Mouse (Mus musculus) ovary, postnatal 36 days (tissue): ENCODE measurements at regions not wholly inside any gene's neighbourhood (a gene's known extent, or its start where the extent isn't known, plus 50 kb on each side); places are given as distances from the start of the nearest gene placed in this dataset.

Experiments
- DNase-seq: peaks from one replicate; pipeline ENCODE4 v3.0.0; 2022; ENCODE audit warnings: low spot score, mixed read lengths

DNA sequence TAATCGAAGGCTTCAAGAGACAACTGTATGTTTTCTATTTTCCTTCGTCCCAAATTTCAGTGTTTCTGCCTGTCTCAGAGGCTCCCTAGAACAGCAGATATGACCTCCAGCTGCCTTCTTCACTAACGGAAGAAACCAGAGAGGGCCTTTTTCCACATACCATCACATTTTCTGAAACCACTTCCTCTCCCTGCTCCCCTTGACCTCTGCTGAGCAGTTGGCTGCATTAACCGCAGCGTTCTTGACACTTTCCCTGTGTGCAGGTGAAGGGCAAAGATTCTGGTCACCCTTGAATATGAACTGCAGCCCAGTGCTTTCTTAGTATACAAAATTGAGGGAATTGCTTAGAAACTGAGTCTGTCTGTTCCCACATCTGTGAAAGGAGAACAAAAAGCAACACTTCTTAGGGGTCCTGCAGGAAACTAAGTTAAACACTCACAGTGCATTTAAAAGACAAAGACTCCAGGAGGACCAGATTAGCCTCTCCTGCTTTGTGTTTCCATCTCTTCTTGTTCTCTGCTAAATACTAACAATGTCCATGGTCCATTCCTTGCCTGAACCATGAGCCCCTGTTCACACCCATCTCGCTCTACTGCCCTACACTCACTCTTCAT is 98.4 kb downstream of the Akap11 start:
- DNase-seq: no peak

DNA sequence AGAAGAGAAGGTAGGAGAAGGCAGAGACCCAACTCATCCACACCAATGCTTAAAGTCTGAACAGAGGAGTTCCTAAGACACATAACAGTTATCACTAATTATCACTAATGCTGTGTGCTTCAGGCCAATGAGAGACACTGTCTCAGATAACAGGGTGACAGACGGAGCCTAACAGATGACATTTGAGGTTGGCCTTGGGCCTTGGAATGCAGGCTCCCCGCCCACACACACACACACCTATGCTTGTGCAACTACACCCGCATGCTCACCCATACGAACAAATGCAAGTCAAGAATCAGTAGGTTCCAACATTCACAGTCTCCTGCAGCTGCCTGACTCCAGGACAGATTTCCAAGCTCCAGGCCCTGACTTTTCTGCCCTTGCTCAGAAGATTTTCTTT is 100.0 kb downstream of the Akap11 start:
- DNase-seq: no peak

DNA sequence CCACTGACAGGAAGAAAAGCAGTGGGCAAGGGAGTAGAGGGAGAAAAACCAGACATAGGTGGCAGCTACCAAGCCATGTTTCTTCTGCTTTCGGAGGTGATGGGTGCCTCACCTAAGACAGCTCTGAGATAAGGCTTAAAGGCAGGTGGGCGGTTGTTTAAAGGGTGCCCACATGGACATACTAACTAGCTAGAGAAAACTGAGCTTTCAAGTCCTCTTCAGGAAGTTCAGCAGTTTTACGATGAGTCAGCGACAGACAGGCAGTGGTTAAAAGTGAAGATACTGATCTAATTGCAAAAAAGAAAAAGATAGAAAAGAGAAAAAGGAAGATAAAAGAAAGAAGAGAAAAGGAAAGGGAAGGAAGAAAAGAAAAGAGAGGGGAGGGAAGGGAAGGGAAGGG is 100.6 kb downstream of the Akap11 start:
- no peak for DNase-seq

DNA sequence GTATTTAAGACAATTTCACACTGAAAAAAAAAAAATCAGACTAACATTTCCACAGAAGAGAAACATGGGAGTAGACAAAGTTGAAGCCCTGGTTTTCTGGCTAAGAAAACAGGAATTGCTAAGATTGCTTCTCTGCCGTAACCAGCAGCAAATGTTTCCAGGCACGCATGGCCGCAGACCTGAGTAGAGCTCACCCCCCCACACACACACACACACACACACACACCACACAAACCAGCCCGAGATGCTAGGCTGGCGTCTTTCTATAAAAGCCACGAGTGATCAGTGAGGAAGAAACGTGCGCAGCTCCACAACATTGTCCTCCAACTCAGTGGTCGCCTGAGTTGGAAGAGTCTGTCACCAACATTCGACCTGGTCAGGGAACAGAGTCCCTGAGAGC is 101.0 kb downstream of the Akap11 start:
- no peak for DNase-seq

DNA sequence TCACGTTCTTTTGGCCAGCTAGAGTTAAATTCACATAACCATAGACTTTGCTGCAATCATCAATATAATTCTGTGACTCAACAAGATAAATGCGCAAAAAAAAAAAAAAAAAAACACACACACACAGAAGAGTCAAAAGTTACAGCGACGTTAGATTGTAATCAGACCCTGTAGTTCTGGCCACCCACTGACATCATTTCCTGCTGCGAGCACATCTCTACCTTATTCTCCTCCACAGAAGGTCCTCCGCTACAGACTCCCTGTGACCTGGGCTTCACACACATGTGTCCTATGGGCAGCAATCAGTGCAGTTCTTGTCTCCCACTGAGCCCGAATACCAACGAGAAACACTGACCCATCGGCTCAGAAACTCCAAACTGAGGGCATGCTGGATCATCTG is 101.9 kb downstream of the Akap11 start:
- DNase-seq: no peak

DNA sequence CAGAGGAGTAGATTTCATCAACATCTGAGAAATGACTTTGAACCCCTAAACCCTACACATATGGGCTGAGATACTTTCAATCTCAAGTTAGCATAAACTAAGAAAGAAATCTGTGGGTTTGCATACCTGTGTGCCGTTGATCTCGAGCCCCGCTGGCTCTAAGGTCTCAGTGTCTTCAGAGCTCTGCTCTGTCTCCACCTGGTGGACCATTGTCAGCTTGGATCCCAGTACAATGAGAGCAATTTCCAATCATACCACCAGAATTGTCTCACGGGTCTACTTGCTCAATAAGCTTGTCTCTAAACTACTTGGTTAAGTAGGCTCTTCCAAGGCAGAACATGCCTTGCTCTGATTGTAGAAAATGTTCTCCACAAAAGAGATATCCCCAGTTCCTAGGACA is 102.5 kb downstream of the Akap11 start:
- DNase-seq: no peak

DNA sequence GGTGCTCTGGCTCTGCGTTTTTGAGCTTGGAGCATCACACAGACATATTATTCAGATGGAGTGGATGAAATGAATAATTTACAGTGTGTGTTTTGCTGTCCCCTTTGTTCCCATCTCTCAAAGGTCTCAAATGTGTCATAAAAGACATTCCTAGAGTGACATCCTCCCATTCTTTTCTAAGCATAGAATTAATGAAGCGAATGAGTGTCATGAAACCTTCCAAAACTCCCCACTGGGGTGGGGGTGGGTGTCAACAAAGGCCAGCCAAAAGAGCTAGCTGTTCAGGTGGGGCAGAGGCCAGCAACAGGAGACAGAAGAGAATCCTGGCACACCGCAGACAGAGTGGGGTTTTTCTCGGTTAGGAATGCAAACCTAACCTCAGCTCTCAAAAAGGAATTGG is 104.1 kb downstream of the Akap11 start:
- DNase-seq: no peak

DNA sequence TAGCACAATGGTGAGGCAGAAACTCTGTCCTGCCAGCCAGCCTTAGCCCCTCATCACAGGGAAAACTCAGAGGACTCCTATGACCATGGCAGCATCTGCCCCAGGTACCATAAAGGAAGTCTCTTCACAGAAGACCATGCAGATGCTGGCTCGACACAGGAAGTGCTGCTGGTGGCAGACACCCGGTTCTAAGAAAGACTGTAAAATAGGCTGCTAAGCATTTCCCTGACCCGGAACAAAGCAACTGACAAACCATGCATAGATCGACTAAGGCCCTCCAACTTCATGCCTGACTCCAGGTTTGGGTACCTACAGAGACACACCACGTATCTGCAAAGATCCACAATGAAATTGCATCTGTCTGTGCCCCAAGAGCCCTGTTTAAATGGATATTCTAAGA is 104.7 kb downstream of the Akap11 start:
- no peak for DNase-seq

DNA sequence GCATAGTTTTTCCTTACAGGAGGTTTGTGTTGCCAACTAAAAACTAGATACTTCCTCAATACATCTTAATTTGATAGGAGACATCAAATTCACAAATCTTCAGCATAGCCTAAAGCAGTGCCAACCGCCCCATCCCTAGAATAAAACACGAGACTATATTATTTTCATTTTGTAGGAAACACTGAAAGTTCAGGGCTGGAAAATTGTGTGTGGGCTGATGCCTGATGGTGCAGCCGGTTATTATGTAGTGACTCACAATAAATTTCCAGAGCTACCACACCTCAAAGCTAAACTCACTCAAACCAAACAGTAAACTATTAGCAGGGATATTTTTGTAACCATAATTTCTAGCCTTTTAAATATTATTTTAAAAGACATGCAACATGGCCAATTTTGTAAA is 105.2 kb downstream of the Akap11 start:
- no peak for DNase-seq

DNA sequence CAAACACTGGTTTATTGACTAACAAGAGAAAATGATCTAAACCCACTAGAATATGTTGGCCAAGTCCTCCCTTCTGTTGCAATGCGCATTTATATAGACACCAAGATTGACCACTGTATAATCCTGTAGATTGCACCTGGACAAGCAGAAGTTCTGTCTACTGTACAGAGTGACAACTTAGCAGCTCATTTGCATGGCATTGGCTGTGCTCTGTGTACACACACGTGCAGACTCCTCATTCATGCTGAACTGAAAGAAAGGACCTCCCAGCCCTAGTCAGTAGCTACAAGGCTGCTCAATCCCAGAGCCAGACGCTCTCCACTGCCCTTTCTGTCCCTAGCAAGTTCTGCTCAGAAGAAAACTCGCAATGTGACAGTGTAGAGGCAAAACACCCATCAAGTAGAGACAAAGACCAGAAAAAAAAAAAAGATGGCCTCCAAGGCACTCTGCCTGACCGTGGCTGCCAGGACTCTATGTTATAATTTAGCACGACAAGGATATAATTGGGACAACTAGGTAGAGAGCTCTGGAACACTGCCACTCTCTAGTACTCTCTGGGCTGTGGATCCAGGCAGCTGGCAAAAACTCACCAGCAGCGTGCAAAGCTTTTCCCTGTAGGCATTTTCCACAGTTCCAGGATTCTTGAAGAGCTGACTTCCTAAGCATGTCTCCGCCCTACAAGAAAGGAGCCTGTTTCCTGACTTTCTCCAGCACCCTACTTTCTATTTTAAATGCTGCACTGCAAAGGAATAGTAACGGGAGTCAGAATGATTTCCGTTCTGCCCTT is 108.2 kb downstream of the Akap11 start:
- no peak for DNase-seq

DNA sequence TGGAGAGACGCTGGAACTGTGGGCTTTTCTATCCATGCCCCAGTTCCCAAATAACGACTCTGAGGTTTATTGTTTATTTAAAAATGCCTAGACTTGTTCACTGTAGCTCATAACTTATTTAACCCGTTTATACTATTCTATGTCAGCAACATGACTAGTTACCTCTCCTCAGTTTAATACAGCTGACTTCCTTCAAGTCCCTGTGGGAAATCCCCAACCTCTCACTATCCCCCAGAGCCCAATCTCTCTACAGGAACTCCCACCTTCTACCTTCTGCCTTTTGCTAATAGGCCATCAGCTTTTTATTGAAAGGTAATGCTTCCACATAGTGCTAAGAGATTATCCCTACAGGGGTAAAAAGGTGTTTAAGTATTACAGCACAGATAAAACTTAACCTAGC is 109.5 kb downstream of the Akap11 start:
- DNase-seq: no peak

DNA sequence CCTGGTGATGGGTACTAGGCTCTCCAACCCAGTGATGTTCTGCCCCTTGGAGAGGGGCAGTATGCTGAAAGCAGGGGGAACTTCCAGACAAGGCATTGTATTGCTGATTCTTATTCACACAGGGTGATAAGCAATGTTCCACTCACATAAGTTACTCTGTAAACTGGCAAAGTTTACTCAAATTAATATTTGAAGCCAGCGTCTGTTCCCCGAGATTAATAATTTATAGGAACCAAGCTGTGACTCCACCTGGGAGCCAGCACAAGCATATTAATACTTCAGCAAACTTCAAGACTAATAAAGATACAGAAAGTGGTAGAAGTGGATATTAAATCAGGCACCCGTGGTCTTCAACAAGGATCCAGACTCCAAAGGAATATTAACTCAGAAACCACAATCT is 114.0 kb downstream of the Akap11 start:
- no peak for DNase-seq

DNA sequence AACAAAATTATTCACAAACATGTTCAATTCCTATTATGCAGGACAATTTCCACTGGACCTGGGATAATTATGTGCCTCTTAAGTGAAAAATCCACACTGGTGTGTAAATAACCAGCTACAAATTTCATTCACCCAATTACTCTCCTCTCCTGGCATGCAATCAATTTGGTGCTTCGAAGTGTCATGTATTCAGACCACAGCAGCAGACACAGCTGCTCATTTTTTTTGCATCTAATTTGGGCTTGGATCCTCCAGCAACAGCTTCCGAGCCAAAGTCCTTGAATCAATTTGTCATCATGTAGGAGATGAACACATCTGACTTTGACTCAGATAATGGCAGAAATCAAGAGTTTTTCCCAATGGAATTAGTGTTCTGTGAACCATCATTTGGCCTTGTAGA is 113.1 kb upstream of the Tnfsf11 start:
- no peak for DNase-seq

DNA sequence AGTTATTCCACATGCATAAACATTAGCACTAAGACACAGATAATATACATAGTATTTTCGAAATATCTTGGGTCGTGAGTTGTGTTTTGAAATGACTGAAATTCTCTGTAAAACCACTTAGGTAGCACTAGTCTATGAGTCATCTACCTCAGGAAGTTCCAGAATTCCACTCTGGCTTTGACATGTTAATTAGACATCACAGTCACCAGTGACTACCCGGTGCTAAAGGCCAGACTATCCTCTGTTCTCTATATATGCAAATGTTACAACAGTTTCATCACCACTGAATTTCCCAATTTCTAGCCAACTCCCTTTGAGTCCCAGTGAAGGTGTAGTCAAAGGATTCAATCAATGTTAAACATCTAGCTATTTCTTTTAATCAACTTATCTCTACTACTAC is 112.3 kb upstream of the Tnfsf11 start:
- DNase-seq: no peak

DNA sequence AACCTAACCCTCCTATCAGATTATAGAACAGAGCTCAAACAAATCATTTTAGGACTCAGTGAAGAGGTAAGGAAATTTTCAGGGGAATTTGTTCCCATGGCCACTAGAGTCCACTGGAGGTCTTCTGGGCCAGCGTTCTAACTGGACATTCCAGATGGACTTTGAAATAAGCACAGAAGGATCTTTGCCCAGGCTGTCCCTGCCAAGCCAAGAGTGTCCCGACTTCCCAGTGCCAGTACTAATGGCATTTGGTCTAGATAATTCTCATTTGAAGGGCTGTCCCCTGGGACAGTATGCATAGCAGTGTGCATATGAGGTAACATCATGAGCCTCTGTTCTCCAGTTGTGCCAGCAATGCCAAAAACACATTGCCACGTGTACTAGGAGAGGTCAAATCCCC is 97.7 kb upstream of the Tnfsf11 start:
- DNase-seq: no peak

DNA sequence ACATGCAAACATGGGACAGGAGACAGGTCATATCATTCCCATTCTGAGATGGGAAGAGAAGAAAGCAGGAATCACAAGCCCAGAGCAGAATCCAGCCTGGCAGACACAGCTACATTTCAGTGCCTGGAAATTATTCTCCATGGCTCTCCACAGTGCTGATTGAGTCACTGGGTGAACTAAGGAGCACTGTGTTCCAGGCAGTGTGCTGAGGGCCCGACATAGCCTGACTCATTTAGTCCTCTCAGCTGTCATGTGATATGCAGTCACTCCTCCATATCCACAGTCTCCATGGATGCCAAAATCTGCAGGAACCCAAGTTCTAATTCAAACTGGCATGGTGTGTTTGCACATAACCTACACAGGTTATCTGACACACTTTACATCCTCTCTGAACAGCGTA is 90.1 kb upstream of the Tnfsf11 start:
- no peak for DNase-seq

DNA sequence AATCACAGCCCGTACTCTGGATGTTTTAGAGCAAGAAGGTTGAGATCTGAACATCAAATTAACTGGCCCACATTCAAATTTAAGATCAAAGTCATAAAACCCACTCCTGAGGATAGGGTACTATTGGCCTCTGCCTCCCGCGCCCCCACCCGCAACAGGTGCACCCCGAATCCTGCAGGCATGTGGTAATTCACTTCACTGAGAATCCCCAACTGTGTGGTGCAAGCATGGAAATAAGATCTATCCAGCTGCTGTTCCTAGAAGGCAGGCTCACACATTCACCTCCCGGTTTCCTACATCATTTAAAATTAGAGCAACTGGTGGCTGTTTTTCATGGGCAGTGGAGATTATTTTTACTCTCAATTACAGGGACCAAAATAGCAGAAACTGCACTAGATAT is 87.8 kb upstream of the Tnfsf11 start:
- no peak for DNase-seq

DNA sequence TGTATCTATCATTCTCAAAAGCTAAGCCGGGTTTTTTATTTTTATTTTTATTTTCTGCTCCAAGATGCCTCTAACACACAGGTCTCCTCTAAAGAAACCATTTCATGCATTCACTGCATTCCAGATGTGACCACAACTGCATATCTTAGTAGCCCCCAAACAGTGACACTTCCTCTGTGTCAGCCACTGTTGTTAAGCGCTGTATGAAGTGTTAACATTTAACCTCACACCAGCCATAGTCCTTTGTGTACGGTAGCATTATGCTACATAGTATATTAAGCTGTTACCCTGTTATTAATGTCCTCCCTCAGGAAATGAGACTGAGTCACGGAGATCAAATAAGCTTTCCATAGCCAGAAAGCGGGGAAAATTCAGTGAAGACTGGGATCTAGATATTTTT is 79.2 kb upstream of the Tnfsf11 start:
- no peak for DNase-seq

DNA sequence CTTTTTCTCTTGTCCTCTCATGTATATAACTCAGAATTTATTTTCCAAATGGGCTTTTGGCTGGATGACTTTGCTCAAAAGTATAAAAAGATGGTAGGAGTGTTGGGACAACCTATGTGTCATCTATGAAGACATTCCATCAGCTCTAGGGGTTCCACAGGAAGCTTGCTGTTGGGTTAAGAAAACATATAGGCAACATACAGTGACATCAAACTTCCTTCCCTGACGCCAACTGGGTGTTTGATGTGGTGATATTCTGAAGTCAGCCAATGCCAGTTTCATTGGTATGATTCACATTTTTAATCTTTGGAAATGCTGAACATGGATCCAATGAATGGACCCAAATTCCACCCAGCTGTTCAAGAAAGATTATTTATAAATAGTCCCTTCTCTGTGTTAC is 76.5 kb upstream of the Tnfsf11 start:
- DNase-seq: no peak

DNA sequence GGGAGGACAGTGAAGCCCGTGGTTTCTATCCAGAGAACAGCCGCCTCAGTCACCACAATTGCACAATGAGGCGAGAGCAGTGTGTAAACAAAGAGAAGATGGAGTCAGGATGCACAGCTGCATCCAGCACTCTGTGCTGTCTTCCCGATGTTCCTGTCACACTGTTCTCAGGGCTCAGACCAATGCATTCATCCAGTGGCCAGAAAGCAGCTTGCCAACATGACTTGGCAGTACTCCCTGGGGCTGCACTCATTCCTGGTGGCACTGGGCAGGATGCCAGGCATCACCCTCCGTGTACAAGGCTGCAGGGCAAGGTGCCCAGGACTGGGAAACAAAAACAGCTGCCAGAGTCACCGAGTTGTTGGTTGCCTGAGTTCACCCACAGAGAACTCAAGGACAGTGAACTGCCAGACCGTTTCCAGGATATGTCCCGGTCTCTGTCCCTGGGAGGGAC is 75.4 kb upstream of the Tnfsf11 start:
- peak; percentile 93 for DNase-seq

DNA sequence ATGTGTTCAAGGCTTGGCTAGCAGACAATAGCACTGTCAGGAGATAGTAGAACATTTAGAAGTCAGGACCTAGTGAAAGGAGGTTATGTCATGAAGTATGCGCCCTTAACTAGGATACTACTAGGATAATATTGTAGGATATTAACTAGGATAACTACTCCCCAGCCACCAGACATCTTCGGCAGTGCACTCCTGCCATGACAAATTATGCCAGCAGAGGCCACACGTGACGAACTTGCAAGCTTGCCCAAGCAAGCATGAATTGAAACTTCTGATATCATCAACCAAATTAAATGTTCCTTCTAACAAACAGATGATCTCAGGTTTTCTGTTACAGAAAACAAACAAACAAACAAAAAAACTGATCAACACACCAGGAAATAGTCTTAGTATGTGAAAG is 72.2 kb upstream of the Tnfsf11 start:
- no peak for DNase-seq

DNA sequence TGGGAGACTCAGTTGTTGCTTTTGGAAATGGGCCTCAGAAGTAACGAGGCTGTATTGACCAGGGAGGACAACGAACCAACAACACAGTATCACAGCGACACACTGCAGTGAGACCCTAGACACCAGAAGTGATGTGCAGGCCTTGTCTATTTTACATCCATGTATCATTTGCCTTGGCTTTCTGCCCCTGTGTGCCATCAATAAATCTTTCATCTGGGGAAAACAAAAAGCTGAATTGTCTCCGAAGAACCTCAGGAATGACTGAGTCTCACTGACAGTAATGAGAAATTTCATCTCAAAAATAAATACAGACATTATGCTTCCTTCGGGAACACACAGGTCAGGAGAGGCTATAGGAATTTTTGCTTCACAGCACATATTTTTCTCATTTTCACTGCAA is 68.7 kb upstream of the Tnfsf11 start:
- DNase-seq: no peak

DNA sequence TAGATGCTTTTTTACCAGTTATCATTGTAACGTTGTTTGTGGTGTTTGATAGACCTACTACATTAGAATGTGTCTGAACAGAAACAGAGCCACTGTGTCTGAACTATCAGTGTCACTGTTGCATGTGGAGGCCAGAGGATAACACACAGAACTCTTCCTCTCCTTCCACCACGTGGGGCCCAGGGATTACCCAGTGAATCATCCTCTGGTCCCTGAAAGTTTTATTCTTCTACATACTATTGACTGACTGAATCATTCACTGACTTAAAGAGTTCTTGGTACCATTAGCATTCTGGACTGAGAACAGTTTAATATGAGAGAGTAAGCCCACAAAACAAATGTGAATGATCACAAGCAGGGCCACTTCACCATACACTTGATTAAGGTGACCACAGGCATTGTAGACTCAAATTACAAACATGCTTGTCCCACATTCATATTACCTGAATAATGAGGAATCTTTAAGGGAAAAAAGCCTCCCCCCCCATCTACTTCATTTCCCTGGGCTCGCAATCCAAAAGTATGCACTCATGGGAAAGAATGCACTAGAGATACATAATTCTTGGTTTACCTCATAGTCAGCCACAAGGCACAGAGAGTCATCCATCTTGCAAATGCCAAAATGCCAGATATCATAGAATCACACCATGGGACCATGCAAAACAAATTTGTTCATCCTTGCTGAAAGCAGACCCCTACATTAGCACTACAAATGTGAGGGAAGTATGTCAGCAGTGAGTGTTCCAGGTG is 68.1 kb upstream of the Tnfsf11 start:
- no peak for DNase-seq
